Mouse (Mus musculus): ENCODE data around the gene Kcnk3. TPM values are rescaled to one million over a fixed set of nuclear protein-coding genes. Genes with fewer than 3 reads are reported as not detected.

The Kcnk3 gene
- total and polyA plus RNA-seq, 2 experiments from 2014 or later: 45.3 to 70.0 TPM

DNA sequence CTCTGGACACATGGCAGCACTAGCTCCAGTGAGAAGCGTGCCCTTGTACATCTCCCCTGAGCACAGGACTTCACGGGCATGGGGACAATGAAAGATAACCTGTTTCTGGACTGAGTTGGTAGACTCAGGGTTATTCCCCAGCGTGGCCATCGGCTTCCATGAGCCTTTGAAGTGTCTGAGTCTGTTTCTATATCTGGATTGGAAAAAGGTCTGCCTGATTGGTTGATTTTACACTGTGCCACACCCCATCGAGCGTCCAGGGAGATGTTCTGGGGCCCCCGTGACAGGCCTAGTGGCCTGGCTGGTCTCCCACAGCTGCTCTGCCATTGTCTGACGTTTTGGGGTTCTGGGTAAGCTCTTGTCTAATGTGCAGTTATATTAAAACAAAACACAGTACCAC lies 67.1 kb downstream of the Kcnk3 start:
- H3K27me3 ChIP-seq (ENCODE audit: control insufficient read depth, insufficient read depth, low read length): no peaks in the 10 kb centered on the region
- no peaks in the 10 kb centered on the region for H3K4me1 ChIP-seq (ENCODE audit: control insufficient read depth, insufficient read depth)
- no peak overlapping the region for H3K4me2 ChIP-seq (ENCODE audit: low read depth, low read length)
- ATAC-seq (ENCODE audit: insufficient read depth, low read depth) (no peak; the same call in 1 of the 2 replicates), DNase-seq (ENCODE audit: low spot score) (no peak)
- TF ChIP-seq CTCF (IDR thresholded peaks at IDR 0.05; ENCODE audit: low read depth) (no peak), EP300 (IDR thresholded peaks at IDR 0.05; ENCODE audit: low read depth) (no peak)
- no peak overlapping the region for H3K9ac ChIP-seq (replicated peaks; ENCODE audit: low read depth, low read length)
- H3K27ac ChIP-seq (ENCODE audit: low read depth): no peak overlapping the region
- H3K4me3 ChIP-seq (ENCODE audit: low read depth, low read length): no peak overlapping the region
- H3K36me3 ChIP-seq (replicated peaks; ENCODE audit: control insufficient read depth, insufficient read depth, low read length): peaks cover 48% of the 10 kb centered on the region
- 55% methylated on average over 8 of the region's 8 CpGs for WGBS
- no peaks in the 10 kb centered on the region for H3K9me3 ChIP-seq (replicated peaks; ENCODE audit: control insufficient read depth, low read length)

DNA sequence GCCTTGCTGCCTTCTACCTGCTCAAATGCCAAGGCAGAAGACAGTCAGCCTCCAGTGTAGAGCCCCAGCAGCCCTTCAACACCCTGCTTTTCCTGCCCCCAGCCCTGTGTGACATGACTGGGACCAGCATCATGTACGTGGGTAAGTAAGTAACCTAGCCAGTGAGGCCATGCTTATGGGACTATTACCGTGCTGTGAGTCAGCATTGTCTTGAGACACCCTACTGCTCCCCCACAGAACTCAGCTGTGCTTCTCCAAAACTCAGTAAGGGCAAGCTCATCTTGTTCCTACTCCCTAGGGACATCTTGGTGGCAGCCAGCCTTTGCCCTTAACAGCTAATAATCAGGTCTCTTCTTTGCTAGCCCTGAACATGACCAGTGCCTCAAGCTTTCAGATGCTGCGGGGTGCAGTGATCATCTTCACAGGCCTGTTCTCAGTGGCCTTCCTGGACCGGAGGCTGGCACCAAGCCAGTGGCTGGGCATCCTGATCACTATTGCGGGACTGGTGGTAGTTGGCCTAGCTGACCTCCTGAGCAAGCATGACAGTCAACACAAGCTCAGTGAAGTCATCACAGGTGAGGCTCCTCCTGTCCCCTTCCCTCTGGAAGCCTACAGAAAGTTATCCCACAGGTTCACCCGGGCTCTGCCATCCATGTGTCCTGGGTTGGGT lies 67.7 kb downstream of the Kcnk3 start:
- H3K4me2 ChIP-seq (ENCODE audit: low read depth, low read length): no peak overlapping the region
- WGBS: 88% methylated on average over 6 of the region's 6 CpGs
- H3K36me3 ChIP-seq (replicated peaks; ENCODE audit: control insufficient read depth, insufficient read depth, low read length): peaks cover 48% of the 10 kb centered on the region
- no peak overlapping the region for H3K4me3 ChIP-seq (ENCODE audit: low read depth, low read length)
- H3K9me3 ChIP-seq (replicated peaks; ENCODE audit: control insufficient read depth, low read length): no peaks in the 10 kb centered on the region
- no peak overlapping the region for H3K9ac ChIP-seq (replicated peaks; ENCODE audit: low read depth, low read length)
- TF ChIP-seq CTCF (IDR thresholded peaks at IDR 0.05; ENCODE audit: low read depth) (no peak), EP300 (IDR thresholded peaks at IDR 0.05; ENCODE audit: low read depth) (no peak)
- ATAC-seq (ENCODE audit: insufficient read depth, low read depth) (no peak), DNase-seq (ENCODE audit: low spot score) (no peak)
- no peak overlapping the region for H3K27ac ChIP-seq (ENCODE audit: low read depth)
- no peaks in the 10 kb centered on the region for H3K27me3 ChIP-seq (ENCODE audit: control insufficient read depth, insufficient read depth, low read length)
- H3K4me1 ChIP-seq (ENCODE audit: control insufficient read depth, insufficient read depth): no peaks in the 10 kb centered on the region

DNA sequence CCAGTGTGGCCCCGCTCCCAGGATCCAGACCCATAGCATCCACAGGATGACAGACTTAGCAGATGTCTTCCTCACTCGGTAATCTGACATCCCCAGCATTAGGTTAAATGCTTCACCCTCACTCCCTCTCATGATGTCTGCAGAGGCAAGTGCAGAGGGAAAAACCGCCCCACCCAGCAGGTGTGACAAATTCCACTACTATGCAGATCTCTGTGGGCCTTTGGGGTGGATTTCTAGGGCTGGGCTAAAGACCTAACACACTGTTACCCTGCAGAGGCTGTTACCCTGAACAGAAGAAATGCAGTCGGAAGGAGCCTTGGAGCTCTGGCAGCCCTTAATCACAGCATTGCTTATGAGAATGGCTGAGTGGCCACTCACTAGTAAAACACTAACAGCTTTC lies 71.1 kb downstream of the Kcnk3 start:
- no peak for ATAC-seq (ENCODE audit: insufficient read depth, low read depth)
- DNase-seq (ENCODE audit: low spot score): no peak

DNA sequence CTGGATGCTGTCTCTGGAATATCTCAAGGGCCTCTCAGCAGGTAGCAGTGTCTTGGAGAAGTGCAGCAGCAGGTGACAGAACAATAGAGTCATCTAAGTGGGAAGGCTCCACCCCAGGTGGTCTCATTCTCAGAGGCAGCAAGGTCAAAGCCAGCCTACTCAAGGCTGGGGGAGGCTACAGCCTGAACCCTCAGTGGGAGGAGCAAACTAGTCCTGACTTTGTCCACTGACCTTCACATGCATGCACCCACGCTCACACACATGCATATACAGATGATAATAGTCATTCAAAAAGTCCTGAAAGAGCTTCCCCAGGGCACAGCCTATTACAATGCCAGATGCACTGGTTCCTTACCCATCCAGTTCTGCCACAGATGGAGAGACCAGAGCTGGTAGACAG lies 72.3 kb downstream of the Kcnk3 start:
- TF ChIP-seq EP300 (IDR thresholded peaks at IDR 0.05; ENCODE audit: low read depth): no peak
- no peak for TF ChIP-seq CTCF (IDR thresholded peaks at IDR 0.05; ENCODE audit: low read depth)
- no peak overlapping the region for H3K4me2 ChIP-seq (ENCODE audit: low read depth, low read length)
- no peak overlapping the region for H3K9ac ChIP-seq (replicated peaks; ENCODE audit: low read depth, low read length)
- DNase-seq (ENCODE audit: low spot score) (no peak), ATAC-seq (ENCODE audit: insufficient read depth, low read depth) (0 out of 2 replicates have a peak, but pooled peaks have one; percentile 19)
- no peaks in the 10 kb centered on the region for H3K4me1 ChIP-seq (ENCODE audit: control insufficient read depth, insufficient read depth)
- WGBS: 68% methylated on average over 1 of the region's 1 CpGs
- no peaks in the 10 kb centered on the region for H3K9me3 ChIP-seq (replicated peaks; ENCODE audit: control insufficient read depth, low read length)
- peaks cover 35% of the 10 kb centered on the region for H3K36me3 ChIP-seq (replicated peaks; ENCODE audit: control insufficient read depth, insufficient read depth, low read length)
- no peak overlapping the region for H3K27ac ChIP-seq (ENCODE audit: low read depth)
- no peaks in the 10 kb centered on the region for H3K27me3 ChIP-seq (ENCODE audit: control insufficient read depth, insufficient read depth, low read length)
- H3K4me3 ChIP-seq (ENCODE audit: low read depth, low read length): no peak overlapping the region

More for the DNA sequence above, 71.1 kb downstream of the Kcnk3 start:
- Histone ChIP-seq H3K9ac (replicated peaks; ENCODE audit: low read depth, low read length) (no peak overlapping the region), H3K36me3 (replicated peaks; ENCODE audit: control insufficient read depth, insufficient read depth, low read length) (peaks cover 43% of the 10 kb centered on the region), H3K4me3 (ENCODE audit: low read depth, low read length) (no peak overlapping the region), H3K4me1 (ENCODE audit: control insufficient read depth, insufficient read depth) (no peaks in the 10 kb centered on the region), H3K27ac (ENCODE audit: low read depth) (no peak overlapping the region), H3K4me2 (ENCODE audit: low read depth, low read length) (no peak overlapping the region), H3K27me3 (ENCODE audit: control insufficient read depth, insufficient read depth, low read length) (no peaks in the 10 kb centered on the region), H3K9me3 (replicated peaks; ENCODE audit: control insufficient read depth, low read length) (no peaks in the 10 kb centered on the region)
- TF ChIP-seq CTCF (IDR thresholded peaks at IDR 0.05; ENCODE audit: low read depth) (no peak), EP300 (IDR thresholded peaks at IDR 0.05; ENCODE audit: low read depth) (no peak)
- WGBS: 83% methylated on average over 4 of the region's 4 CpGs

DNA sequence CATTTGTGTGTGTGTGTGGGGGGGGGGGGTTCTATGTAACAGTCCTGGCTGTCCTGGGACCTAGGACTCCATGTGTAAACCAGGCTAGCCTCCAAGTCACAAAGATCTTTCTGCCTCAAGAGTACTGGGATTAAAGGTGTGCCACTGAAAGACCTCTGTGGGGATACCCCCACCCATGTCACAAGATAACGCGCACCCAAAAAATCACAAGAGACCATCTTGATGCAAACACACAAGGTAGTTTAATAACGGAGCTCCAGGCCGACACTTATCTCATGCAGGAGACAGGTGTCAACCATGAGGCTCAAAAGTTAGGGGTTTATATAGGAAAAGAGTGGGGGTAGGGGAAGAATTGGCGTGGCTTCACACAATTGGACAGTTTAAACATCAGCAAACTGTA lies 72.8 kb downstream of the Kcnk3 start:
- Histone ChIP-seq H3K27ac (ENCODE audit: low read depth) (no peak overlapping the region), H3K36me3 (replicated peaks; ENCODE audit: control insufficient read depth, insufficient read depth, low read length) (peaks cover 30% of the 10 kb centered on the region), H3K4me3 (ENCODE audit: low read depth, low read length) (no peak overlapping the region), H3K27me3 (ENCODE audit: control insufficient read depth, insufficient read depth, low read length) (no peaks in the 10 kb centered on the region), H3K9me3 (replicated peaks; ENCODE audit: control insufficient read depth, low read length) (no peaks in the 10 kb centered on the region), H3K4me1 (ENCODE audit: control insufficient read depth, insufficient read depth) (no peaks in the 10 kb centered on the region), H3K9ac (replicated peaks; ENCODE audit: low read depth, low read length) (no peak overlapping the region), H3K4me2 (ENCODE audit: low read depth, low read length) (no peak overlapping the region)
- WGBS: 94% methylated on average over 5 of the region's 5 CpGs
- TF ChIP-seq EP300 (IDR thresholded peaks at IDR 0.05; ENCODE audit: low read depth) (no peak), CTCF (IDR thresholded peaks at IDR 0.05; ENCODE audit: low read depth) (no peak)
- ATAC-seq (ENCODE audit: insufficient read depth, low read depth) (no peak), DNase-seq (ENCODE audit: low spot score) (no peak)

DNA sequence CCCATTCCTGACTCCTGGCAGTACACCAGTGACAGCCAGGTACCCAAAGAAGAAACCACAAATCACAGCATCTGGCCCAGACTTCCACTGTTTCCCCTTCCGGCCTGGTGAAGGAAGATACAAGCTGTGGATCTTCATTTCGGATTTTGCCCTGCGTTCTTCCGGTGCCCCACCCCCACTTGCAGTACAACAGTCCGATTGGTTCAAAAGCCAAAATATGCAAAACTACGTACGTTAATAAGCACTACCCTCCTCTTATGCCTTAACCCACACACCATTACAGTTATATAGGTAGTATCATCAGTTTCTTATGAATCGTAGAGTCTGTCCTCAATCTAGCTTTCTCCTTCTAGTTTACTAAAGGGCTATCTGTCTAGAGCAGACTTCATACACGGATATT lies 77.4 kb downstream of the Kcnk3 start:
- Histone ChIP-seq H3K4me2 (ENCODE audit: low read depth, low read length) (no peak overlapping the region), H3K36me3 (replicated peaks; ENCODE audit: control insufficient read depth, insufficient read depth, low read length) (peaks cover 4% of the 10 kb centered on the region; the same call in 1 of the 2 replicates), H3K4me1 (ENCODE audit: control insufficient read depth, insufficient read depth) (peaks cover 6% of the 10 kb centered on the region), H3K9ac (replicated peaks; ENCODE audit: low read depth, low read length) (no peak overlapping the region), H3K4me3 (ENCODE audit: low read depth, low read length) (no peak overlapping the region), H3K27me3 (ENCODE audit: control insufficient read depth, insufficient read depth, low read length) (no peaks in the 10 kb centered on the region), H3K27ac (ENCODE audit: low read depth) (peak overlapping the region; percentile 95), H3K9me3 (replicated peaks; ENCODE audit: control insufficient read depth, low read length) (no peaks in the 10 kb centered on the region)
- ATAC-seq (ENCODE audit: insufficient read depth, low read depth) (no peak), DNase-seq (ENCODE audit: low spot score) (no peak)
- 89% methylated on average over 9 of the region's 9 CpGs for WGBS
- TF ChIP-seq EP300 (IDR thresholded peaks at IDR 0.05; ENCODE audit: low read depth): no peak
- TF ChIP-seq CTCF (IDR thresholded peaks at IDR 0.05; ENCODE audit: low read depth): no peak
